Mouse (Mus musculus) G1E (cell line): ENCODE measurements around the gene Rtn4r.

Source experiments
- CTCF ChIP-seq: IDR thresholded peaks from 2 replicates; pipeline ENCODE4 v1.5.1; 2012; ENCODE audit warnings: low read depth, low read length, inconsistent platforms, mixed read lengths
- GATA1 ChIP-seq: IDR thresholded peaks from 2 replicates; pipeline ENCODE4 v1.6.1; 2012; ENCODE audit warnings: borderline replicate concordance, low read length, inconsistent platforms, mixed read lengths
- GATA2 ChIP-seq: IDR thresholded peaks from 2 replicates; pipeline ENCODE4 v1.6.1; 2012; ENCODE audit warnings: low read depth, low read length, inconsistent platforms, borderline replicate concordance
- TAL1 ChIP-seq: conservative IDR thresholded peaks from 2 replicates; pipeline ENCODE4 v1.6.1; 2012; ENCODE audit warnings: low read depth, low read length, inconsistent platforms, mixed read lengths

DNA sequence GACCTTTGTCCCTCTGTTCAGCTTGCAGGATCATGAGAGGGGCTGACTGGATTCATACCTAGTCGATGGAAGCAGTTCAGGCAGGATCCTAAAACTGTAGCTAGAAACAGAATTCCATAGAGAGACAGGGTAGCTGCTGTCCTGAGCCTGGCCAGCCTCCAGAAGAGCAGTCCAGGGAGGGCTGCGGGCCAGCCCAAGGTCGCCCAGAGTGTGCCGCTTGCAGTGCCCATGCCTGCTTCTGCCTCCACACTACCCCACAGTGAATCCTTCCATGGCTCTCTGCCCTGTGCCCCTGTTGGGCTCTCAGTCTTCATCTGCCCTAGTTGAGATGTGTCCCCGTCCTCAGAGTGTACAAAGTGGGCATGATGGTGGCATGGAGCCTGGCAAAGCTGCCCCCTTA is 7.8 kb downstream of the Rtn4r start:
- no peak for TF ChIP-seq GATA2
- TF ChIP-seq CTCF, result no peak
- TF ChIP-seq TAL1, result no peak
- TF ChIP-seq GATA1, result no peak
